Mouse (Mus musculus) 416B (cell line): Measurements from ENCODE around the gene Nxpe4.
"Not testable (repeated sequence)": the region's sequence is repeated elsewhere in the genome, so short reads cannot be mapped to it uniquely, and the experiment has no call there.

Experiments
- DNase-seq: peaks from one replicate; pipeline ENCODE4 v3.0.0; 2011; ENCODE audit warnings: low read depth

Gene Nxpe4

GRCm38 (mm10) chr9:48410217-48411035, 248.6 kb downstream of the Nxpe4 start:
- DNase-seq, result peak; percentile 10

- no peak for DNase-seq
Measured at GRCm38 (mm10) chr9:48413591-48413990, 251.8 kb downstream of the Nxpe4 start.

GRCm38 (mm10) chr9:48417366-48417765, 255.5 kb downstream of the Nxpe4 start:
- not testable (repeated sequence) for DNase-seq

- DNase-seq, result no peak
Measured at GRCm38 (mm10) chr9:48417994-48418393, 256.2 kb downstream of the Nxpe4 start.

GRCm38 (mm10) chr9:48418397-48418796, 256.6 kb downstream of the Nxpe4 start:
- no peak for DNase-seq

GRCm38 (mm10) chr9:48418829-48419228, 257.0 kb downstream of the Nxpe4 start:
- no peak for DNase-seq

GRCm38 (mm10) chr9:48420437-48420836, 258.6 kb downstream of the Nxpe4 start:
- no peak for DNase-seq

GRCm38 (mm10) chr9:48421029-48421428, 259.2 kb downstream of the Nxpe4 start:
- no peak for DNase-seq

GRCm38 (mm10) chr9:48421561-48421960, 259.7 kb downstream of the Nxpe4 start:
- no peak for DNase-seq

- DNase-seq, result no peak
Measured at GRCm38 (mm10) chr9:48422382-48422781, 260.6 kb downstream of the Nxpe4 start.

GRCm38 (mm10) chr9:48423256-48423655, 261.4 kb downstream of the Nxpe4 start:
- DNase-seq, result no peak

- DNase-seq, result no peak
Measured at GRCm38 (mm10) chr9:48427176-48427575, 265.4 kb downstream of the Nxpe4 start.

GRCm38 (mm10) chr9:48432449-48432848, 270.6 kb downstream of the Nxpe4 start:
- DNase-seq, result no peak

GRCm38 (mm10) chr9:48443873-48444272, 282.1 kb downstream of the Nxpe4 start:
- peak; percentile 74 for DNase-seq

GRCm38 (mm10) chr9:48444821-48445220, 283.0 kb downstream of the Nxpe4 start:
- no peak for DNase-seq

- peak; percentile 87 for DNase-seq
Measured at GRCm38 (mm10) chr9:48447783-48448209, 286.0 kb downstream of the Nxpe4 start.
